Mouse (Mus musculus) MEL (cell line): ENCODE results near the gene Gabpa. TPM values are rescaled to one million over a fixed set of nuclear protein-coding genes. Genes with fewer than 3 reads are reported as not detected.

Source experiments
- DNase-seq: peaks from one replicate; pipeline ENCODE4 v3.0.0; 2011; ENCODE audit warnings: low read depth, low spot score
- H3K27ac ChIP-seq: 2 replicates; pipeline ENCODE4 v1.5.1; 2012; ENCODE audit warnings: low read depth, mild to moderate bottlenecking, control low read depth, low read length, moderate library complexity; ENCODE audit not compliant: control insufficient read depth
- H3K27me3 ChIP-seq, 2 experiments: fragments of 150-350 bp in 1 of 2; sonication (generic) in 1 of 2; 2 replicates each; pipeline ENCODE4 v1.6.1; 2012; ENCODE audit warnings: low read length in 2 of 2, mild to moderate bottlenecking in 2 of 2, improper control_type of control experiment in 1 of 2, moderate library complexity in 1 of 2; ENCODE audit not compliant: insufficient read depth in 2 of 2, control insufficient read depth in 1 of 2
- H3K36me3 ChIP-seq, 2 experiments: 2 replicates each; pipeline ENCODE4 v1.6.1; 2012 to 2014; ENCODE audit warnings: low read length in 2 of 2, improper control_type of control experiment in 1 of 2, inconsistent platforms in 1 of 2, mild to moderate bottlenecking in 1 of 2; ENCODE audit not compliant: insufficient read depth in 2 of 2, control insufficient read depth in 1 of 2
- H3K4me1 ChIP-seq, 2 experiments: fragments of 150-350 bp in 1 of 2; sonication (generic) in 1 of 2; 2 replicates each; pipeline ENCODE4 v1.6.1; 2012; ENCODE audit warnings: low read length in 2 of 2, improper control_type of control experiment in 1 of 2, mild to moderate bottlenecking in 1 of 2; ENCODE audit not compliant: insufficient read depth in 2 of 2, control insufficient read depth in 1 of 2
- H3K4me3 ChIP-seq, 2 experiments: fragments of 150-350 bp in 1 of 2; sonication (generic) in 1 of 2; 2 replicates each; pipeline ENCODE4 v1.5.1; 2012; ENCODE audit warnings: low read depth in 2 of 2, low read length in 2 of 2, mild to moderate bottlenecking in 2 of 2, moderate library complexity in 2 of 2, control low read depth in 1 of 2, improper control_type of control experiment in 1 of 2; ENCODE audit not compliant: control insufficient read depth in 1 of 2, insufficient read depth in 1 of 2
- H3K79me2 ChIP-seq: 2 replicates; pipeline ENCODE4 v1.6.1; 2012; ENCODE audit warnings: mild to moderate bottlenecking, low read length, moderate library complexity; ENCODE audit not compliant: control insufficient read depth, poor library complexity, insufficient read depth
- H3K9ac ChIP-seq: 2 replicates; pipeline ENCODE4 v1.6.1; 2012; ENCODE audit warnings: low read depth, mild to moderate bottlenecking, control low read depth, low read length, moderate library complexity; ENCODE audit not compliant: control insufficient read depth, poor library complexity, severe bottlenecking
- H3K9me3 ChIP-seq: fragments of 150-350 bp; sonication (generic); replicated peaks from 2 replicates; pipeline ENCODE4 v1.6.1; 2012; ENCODE audit warnings: mild to moderate bottlenecking, low read length, improper control_type of control experiment, moderate library complexity; ENCODE audit not compliant: insufficient read depth
- ELF1 ChIP-seq: IDR thresholded peaks from 2 replicates; pipeline ENCODE4 v1.6.1; 2014; ENCODE audit warnings: low read depth, mild to moderate bottlenecking, inconsistent platforms, low read length, improper control_type of control experiment, moderate library complexity
- GATA1 ChIP-seq: IDR thresholded peaks from 2 replicates; pipeline ENCODE4 v1.6.1; 2011; ENCODE audit warnings: low read depth, low read length, improper control_type of control experiment
- HCFC1 ChIP-seq: IDR thresholded peaks from 2 replicates; pipeline ENCODE4 v1.6.1; 2012; ENCODE audit warnings: low read depth, mild to moderate bottlenecking, inconsistent platforms, low read length, improper control_type of control experiment, moderate library complexity
- JUND ChIP-seq: IDR thresholded peaks from 2 replicates; pipeline ENCODE4 v1.6.1; 2011; ENCODE audit warnings: low read depth, mild to moderate bottlenecking, improper control_type of control experiment, low read length
- MAX ChIP-seq: IDR thresholded peaks from 2 replicates; pipeline ENCODE4 v1.6.1; 2011; ENCODE audit warnings: low read length, improper control_type of control experiment
- MYB ChIP-seq: IDR thresholded peaks from 2 replicates; pipeline ENCODE4 v1.6.1; 2011; ENCODE audit warnings: mild to moderate bottlenecking, low read depth, low read length, improper control_type of control experiment
- NELFE ChIP-seq: IDR thresholded peaks from 2 replicates; pipeline ENCODE4 v1.6.1; 2011; ENCODE audit warnings: low read depth, low read length, improper control_type of control experiment
- POLR2AphosphoS5 ChIP-seq: IDR thresholded peaks from 2 replicates; pipeline ENCODE4 v1.6.1; 2012; ENCODE audit warnings: low read depth, borderline replicate concordance, mild to moderate bottlenecking, inconsistent platforms, low read length, moderate library complexity, mixed read lengths
- SIN3A ChIP-seq: IDR thresholded peaks from 2 replicates; pipeline ENCODE4 v1.6.1; 2012; ENCODE audit warnings: low read length, improper control_type of control experiment, inconsistent platforms
- SMC3 ChIP-seq: IDR thresholded peaks from 2 replicates; pipeline ENCODE4 v1.6.1; 2011; ENCODE audit warnings: low read depth, low read length, improper control_type of control experiment
- TBP ChIP-seq: IDR thresholded peaks from 2 replicates; pipeline ENCODE4 v1.8.0; 2011; ENCODE audit warnings: low read depth, low read length, improper control_type of control experiment
- UBTF ChIP-seq: IDR thresholded peaks from 2 replicates; pipeline ENCODE4 v1.6.1; 2012; ENCODE audit warnings: low read depth, mild to moderate bottlenecking, inconsistent platforms, low read length, improper control_type of control experiment, moderate library complexity, borderline replicate concordance; ENCODE audit not compliant: insufficient read depth
- USF1 ChIP-seq: IDR thresholded peaks from 2 replicates; pipeline ENCODE4 v1.6.1; 2014; ENCODE audit warnings: low read depth, mild to moderate bottlenecking, inconsistent platforms, low read length, improper control_type of control experiment, moderate library complexity
- polyA plus RNA-seq, 2 experiments: library from polyadenylated mRNA; stranded (reverse) in 1 of 2; unstranded in 1 of 2; fragments of >175 nt in 1 of 2; fragments of >200 nt in 1 of 2; gene quantifications; 2 replicates each; pipeline versions ENCODE4 v1.2.1 to v1.2.4; 2012; ENCODE audit warnings: low replicate concordance in 2 of 2, low read depth in 1 of 2; ENCODE audit not compliant: insufficient read length in 2 of 2, insufficient read depth in 1 of 2, missing spikeins in 1 of 2
- total RNA-seq: library from RNA; depleted of rRNA; stranded (reverse); fragments of 300-350 nt; gene quantifications from 2 replicates; pipeline ENCODE4 v1.2.3, GENCODE M21; 2012

The Gabpa gene
- total and polyA plus RNA-seq, 3 experiments: 28.7 to 29.2 TPM; not detected in 1

GRCm38 (mm10) chr16:84864656-84865055 is 29.9 kb downstream of the Gabpa start:
- Histone ChIP-seq H3K27ac (no peak overlapping the region), H3K4me3 (no peak overlapping the region), H3K9ac (no peak overlapping the region), H3K79me2 (no peaks in the 10 kb centered on the region), H3K9me3 (no peaks in the 10 kb centered on the region), H3K27me3 (no peaks in the 10 kb centered on the region), H3K36me3 (peaks cover 2 to 3% of the 10 kb centered on the region in 2 experiments; a peak in 3 of 4 replicates), H3K4me1 (no peaks in the 10 kb centered on the region)
- no peak for TF ChIP-seq SMC3
- peak; percentile 79 for TF ChIP-seq USF1
- peak; percentile 26; the same call in 1 of the 2 replicates for TF ChIP-seq GATA1
- DNase-seq: peak; percentile 22

DNA sequence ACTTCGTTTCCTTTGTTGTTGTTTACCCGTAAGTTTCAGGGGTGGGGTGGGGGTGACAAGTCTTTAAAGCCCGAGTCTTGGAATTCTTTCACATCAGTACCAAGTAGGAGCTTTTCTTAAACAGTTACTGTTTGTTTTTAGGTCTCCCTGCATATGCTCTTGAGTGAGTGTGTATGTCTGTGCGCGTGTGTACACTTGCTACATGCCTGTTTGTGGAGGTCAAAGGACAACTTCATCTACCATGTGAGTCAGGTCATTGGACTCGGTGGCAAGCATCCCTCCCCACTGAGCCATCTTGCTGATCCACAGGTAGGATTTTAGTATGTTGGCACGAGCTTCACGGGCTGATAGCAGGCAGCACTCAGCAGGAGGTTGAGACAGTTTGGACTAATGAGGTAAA is 39.1 kb downstream of the Gabpa start:
- no peaks in the 10 kb centered on the region for H3K36me3 ChIP-seq
- H3K4me3 ChIP-seq: no peak overlapping the region
- no peaks in the 10 kb centered on the region for H3K79me2 ChIP-seq
- H3K27me3 ChIP-seq: no peaks in the 10 kb centered on the region; a peak in 1 of 4 replicates
- TF ChIP-seq SIN3A (no peak), NELFE (no peak), POLR2AphosphoS5 (no peak)
- no peak for DNase-seq
- no peak overlapping the region for H3K27ac ChIP-seq
- no peaks in the 10 kb centered on the region; a peak in 1 of 4 replicates for H3K4me1 ChIP-seq
- H3K9me3 ChIP-seq: no peaks in the 10 kb centered on the region
- no peak overlapping the region for H3K9ac ChIP-seq

DNA sequence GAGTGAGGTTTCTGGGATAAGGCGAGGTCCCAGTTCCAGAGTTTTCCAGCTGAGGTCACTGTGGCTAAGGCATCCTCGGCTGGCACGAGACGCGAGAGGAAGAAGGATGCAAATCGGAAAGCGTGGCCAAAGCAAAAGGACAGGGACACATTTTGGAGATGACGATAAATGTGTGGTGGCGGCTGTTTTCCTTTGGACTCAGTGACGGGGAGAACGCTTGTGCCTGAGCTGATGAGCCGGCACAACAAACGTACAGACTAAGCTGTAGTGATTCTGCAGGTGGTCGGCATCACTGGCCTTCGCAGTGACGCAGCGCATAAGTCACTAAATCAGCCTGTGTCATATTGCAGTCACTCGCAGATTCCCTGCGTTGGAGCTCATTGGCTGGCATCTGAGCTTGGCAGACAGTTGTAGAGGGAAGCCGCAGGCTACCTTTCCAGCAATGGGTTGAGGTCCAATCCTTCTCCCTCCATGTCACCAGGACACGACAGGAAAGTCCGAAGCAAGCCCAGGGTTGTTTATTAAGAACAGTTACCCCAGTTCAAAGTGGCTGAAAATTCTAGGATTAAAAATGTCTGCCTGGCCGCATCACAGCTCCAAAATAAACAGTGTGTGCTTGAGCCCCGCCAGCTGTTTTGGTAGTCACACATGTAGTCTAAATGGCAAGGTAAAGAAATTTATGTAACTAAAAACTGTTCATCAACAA is 40.4 kb downstream of the Gabpa start:
- Histone ChIP-seq H3K9me3 (no peaks in the 10 kb centered on the region), H3K27me3 (no peaks in the 10 kb centered on the region; a peak in 1 of 4 replicates), H3K4me1 (peaks cover 0 to 5% of the 10 kb centered on the region in 2 experiments; a peak in 2 of 4 replicates), H3K9ac (no peak overlapping the region), H3K79me2 (no peaks in the 10 kb centered on the region), H3K4me3 (no peak overlapping the region), H3K27ac (no peak overlapping the region), H3K36me3 (peaks cover 0 to 2% of the 10 kb centered on the region in 2 experiments; a peak in 1 of 4 replicates)
- TF ChIP-seq MAX: no peak
- no peak for TF ChIP-seq MYB
- no peak for TF ChIP-seq ELF1
- no peak for TF ChIP-seq SMC3
- no peak for TF ChIP-seq TBP
- no peak for TF ChIP-seq JUND
- TF ChIP-seq HCFC1: no peak
- no peak for TF ChIP-seq UBTF
- no peak for DNase-seq
